Mouse (Mus musculus): Measurements from ENCODE around the gene Nop2.
A peak's percentile ranks its signal among the peaks of the same experiment; 100 is the strongest.
"Not testable (repeated sequence)": the region's sequence is repeated elsewhere in the genome, so short reads cannot be mapped to it uniquely, and the experiment has no call there.

Nop2 gene

DNA sequence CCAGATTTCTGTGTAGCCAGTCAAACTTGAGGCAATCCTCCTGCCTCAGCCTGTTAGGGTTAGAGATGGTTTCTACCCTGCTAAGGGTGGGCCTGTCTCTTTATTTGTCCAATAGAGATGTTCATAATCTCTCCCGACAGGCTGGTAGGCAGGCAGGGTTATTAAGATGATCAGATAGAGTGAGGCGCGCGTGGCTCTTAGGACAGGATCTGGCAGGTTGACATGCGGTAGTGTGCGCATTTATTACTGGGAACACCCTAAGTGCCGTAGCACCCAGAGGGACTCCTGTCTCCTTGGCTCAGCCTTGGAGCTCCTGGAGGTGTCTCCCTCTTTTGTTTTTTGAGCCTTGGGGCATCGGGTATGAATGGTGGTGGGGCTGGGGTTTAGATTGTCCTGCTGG, 23.6 kb downstream of the Nop2 start:
- DNase-seq: no peak

DNA sequence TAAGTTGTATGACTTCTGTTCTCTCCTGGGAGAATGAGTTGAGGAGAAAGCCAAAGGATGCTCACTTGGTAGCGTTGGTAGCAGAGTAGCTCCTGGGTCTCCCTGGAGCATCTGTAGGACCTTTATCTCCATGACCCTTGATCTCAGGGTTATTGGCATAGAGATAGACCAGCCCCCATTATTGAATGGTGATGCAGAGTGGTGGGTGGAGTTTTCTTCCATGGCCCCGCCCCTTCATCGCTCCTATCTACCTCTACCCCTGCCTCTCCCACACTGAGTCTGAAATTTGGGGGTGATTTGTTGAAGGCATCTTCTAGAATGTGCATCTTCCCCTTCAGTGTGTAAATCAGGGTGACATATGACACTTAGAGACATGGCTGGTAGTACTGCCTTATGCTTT, 24.8 kb downstream of the Nop2 start:
- no peak for DNase-seq

- DNase-seq: no peak
Observed at GRCm38 (mm10) chr6:125156903-125157614, 25.4 kb downstream of the Nop2 start.

DNA sequence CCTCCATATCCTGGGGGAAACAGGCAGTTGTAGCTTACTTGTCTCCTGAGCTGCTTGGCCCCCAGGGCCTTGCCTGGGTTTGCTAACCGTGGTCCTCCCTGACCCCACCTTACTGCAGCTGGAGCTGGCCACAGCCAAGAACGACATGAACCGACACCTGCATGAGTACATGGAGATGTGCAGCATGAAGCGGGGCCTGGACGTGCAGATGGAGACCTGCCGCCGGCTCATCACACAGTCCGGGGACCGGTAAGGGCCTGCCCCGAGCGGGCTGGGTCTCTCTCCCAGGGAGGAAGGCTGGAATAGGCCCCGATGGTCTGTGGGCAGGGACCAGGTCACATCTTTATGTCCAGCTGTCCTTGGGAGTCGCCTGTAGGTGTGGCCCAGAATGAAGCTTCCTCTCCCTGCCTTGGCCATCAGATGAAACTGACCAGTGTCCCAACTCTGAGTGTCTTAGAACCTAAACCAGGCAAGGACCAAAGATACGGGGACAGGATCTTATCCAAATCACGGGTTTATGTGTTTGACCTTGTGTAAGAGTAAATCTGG, 27.3 kb downstream of the Nop2 start:
- DNase-seq: no peak

DNA sequence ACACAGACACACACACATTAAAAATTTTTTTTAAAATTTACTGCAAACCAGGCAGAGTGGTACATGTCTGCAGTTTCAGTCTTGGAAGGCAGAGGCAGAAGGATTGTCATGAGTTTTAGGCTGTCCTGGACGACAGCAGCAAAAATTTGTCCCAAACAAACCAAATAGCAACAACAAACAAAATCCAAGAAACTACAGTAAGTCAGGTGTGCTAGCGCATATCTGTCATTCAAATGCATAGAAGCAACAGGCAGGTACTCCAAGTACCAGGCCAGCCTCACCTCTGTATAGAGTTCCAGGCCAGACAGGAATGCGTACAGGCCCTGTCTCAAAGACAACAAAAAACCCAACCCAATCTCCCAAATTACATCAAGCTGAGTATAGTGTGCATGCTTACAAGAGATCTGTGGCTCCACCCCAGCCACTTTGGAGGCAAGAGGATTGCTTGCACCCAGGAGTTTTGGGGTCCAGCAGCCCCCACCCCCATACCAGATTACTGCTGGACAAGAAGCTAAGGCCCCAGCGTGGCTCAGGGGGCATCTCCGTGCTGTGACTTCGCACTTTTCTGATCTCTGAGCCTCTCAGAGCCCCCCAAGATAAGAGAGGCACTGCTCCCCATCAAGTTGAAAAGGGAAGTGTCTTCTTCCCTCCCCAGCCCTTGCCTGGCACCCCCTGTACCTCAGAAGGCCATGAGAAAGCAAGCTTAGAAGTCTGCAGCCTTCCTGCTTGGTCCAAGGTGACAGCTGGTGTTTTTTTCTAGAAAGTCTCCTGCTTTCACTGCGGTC, 28.3 kb downstream of the Nop2 start:
- no peak for DNase-seq

- no peak for DNase-seq
Observed at GRCm38 (mm10) chr6:125160558-125160853, 28.8 kb downstream of the Nop2 start.

DNA sequence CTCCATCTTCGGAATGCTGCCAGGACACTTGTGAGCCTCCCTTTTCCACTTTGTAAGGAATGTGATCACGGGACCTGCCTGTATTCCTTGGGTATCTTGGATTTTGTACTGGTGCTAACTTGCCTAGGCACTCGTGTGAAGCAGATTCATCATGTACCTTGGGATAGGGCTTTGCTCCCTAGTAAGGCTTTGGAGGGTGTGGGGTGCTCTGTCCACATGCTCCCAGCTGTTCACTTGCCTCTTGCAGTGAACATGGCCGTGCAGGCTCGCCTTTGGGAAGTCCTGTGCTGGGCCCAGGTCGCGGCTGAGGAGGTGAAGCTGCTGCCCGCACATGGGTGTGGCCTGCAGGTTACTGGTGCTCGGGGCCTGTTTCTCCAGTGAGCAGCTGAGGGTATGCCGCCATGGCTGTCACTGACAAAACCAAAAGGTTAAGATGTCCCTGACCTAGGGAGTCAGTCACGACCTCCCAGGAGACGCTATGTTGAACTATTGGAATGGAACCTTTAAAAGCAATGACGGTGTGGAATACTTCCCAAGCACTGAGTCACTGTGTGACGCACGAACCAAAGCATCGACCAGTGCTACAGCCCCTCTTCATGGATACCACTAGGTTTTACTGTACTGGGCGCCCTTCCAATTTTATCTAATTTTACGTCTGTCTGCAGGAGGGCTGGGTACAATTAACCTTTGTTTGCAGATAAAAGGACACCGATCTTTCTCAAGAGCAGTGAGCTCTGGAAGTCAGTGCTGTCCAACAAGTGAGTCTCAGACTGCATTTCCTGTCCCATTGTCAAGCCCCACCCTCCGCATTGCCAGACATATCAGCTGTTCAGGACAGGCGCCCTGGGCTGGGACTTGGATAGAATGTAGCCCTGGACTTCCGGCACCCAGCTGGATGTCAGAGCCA, 29.4 kb downstream of the Nop2 start:
- DNase-seq: peak; percentile 63

GRCm38 (mm10) chr6:125161971-125162370, 30.3 kb downstream of the Nop2 start:
- peak; percentile 78 for DNase-seq

- DNase-seq: not testable (repeated sequence)
Observed at GRCm38 (mm10) chr6:125162615-125163305, 31.1 kb downstream of the Nop2 start.

- peak; percentile 52 for DNase-seq
Observed at GRCm38 (mm10) chr6:125163801-125164657, 32.3 kb downstream of the Nop2 start.

GRCm38 (mm10) chr6:125164672-125165327, 33.1 kb downstream of the Nop2 start:
- DNase-seq: peak; percentile 60

GRCm38 (mm10) chr6:125165328-125165891, 33.7 kb downstream of the Nop2 start:
- DNase-seq: peak; percentile 97

DNA sequence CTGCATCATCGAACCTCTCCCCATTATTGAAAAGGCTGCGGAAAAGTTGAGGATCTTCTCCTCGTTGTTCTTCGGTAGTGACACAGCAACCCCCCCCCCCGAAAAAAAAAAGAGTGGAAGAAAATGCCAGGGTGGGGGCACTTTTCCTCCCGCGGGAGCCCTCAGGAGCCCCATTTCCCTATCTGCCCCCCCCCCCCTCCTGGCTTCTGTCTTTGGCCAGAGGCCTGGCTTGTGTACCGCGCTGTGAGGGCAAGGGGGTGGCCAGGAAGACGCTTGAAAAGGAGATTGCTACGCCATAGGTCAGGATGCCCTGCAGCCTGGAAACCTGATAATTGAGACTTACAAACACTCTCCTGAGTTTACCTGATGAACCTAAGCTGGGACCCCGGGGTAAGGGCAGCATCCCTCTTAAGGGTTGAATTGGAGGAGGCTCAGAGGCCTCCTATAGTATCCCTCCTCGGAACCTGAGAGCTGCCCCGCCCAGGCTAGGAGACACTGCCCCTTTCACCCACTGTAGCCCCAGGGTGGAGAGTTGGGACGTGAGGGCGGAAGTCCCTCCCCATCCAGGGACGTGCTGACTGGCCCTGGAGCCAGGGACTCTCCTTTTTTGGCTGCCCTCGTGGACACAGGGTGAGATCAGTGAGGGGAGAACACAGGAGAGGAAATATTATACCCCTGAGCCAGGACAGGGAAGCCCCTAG, 34.5 kb downstream of the Nop2 start, which contains the start of gene Gapdh:
Gene Gapdh, minus strand, starts transcription at position 417 of the 701 bp plus-strand sequence.
- DNase-seq: peak; percentile 49

DNA sequence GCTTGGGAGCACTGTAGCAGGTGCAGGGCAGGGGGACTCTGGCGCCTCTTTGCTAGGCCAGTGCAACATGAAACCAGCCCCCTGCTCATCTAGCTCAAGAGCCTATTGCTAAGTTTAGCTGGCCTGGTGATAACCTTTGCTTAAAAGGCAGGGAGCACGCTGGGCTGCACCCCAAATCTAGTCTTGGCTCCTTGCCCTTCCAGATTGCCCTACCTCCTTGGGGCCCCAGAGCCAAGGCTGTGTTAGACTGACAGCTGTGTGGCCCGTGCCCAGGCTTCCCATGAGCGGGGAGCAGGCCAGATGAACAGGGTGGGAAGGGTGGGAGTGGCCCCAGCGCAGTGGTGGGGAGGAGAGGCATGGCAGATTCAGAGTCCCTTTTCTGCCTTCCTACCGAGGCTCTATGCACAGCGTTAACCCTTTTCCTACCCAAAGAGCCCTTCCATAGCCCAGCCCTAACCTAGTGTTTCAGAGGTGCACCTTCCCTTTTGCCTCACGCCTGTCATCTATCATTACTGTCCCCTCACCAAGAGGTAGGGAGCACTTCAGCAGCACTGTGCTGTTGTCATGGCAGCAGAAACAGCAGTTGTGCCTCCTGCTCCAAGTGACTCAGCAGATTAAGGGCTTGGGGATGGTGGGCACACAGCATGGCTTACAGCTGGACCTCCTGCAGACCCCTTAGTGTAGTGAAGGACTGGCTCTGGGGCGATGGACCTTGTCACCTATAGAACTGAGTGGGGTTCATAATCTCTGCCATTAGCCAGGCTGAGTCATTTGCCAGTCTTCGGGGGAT, 35.3 kb downstream of the Nop2 start:
- DNase-seq: peak; percentile 47

GRCm38 (mm10) chr6:125168086-125168485, 36.4 kb downstream of the Nop2 start:
- DNase-seq: peak; percentile 63

GRCm38 (mm10) chr6:125170194-125170593, 38.5 kb downstream of the Nop2 start:
- no peak for DNase-seq

GRCm38 (mm10) chr6:125172474-125172873, 40.8 kb downstream of the Nop2 start:
- DNase-seq: no peak

DNA sequence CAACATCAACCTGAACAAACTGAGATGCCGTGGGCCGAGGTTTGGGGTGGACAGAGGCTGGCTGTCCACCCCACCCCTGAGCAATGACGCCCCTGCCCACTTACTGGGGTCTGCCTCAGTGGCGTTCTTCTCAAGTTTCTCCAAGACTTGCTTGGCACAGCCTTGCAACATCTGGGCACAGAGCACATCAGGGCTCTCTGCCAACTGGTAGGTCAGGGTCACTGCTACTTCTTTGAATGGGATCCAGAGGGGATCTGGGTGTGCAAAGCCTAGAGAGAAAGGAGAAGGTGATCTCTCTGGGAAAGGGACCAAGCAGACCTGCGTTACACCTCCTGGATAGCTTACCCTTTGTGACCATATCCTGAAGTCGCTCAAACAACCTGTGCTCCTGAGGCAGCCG, 41.5 kb downstream of the Nop2 start:
- no peak for DNase-seq

DNA sequence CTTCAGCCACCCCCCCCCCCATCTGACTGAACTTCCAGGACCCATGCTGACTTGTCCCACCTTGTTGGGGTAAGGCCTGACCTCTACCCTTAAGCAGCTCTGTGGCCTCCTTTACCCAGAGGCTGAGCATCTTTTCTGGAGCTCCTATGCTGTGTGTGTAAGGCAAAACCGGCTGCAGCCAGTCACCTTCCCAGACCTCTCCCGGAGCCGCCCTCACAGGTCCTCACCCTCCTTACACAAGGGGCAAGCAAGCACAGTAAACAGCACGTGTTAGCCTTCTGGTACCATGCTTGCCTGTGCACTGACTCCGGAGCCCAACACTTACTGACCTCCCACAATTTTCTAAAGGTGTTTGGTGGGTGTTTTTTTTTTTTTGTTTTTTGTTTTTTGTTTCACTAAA, 43.8 kb downstream of the Nop2 start:
- no peak for DNase-seq
